Mouse (Mus musculus) liver, postnatal 0 days (tissue): ENCODE data around the gene Espl1.

Experiments used
- CTCF ChIP-seq: sonication (generic); IDR thresholded peaks from 2 replicates; pipeline ENCODE4 v1.5.1; 2016; ENCODE audit warnings: antibody characterized with exemption, low read depth
- EP300 ChIP-seq: IDR thresholded peaks from 2 replicates; pipeline ENCODE4 v1.6.1; 2016; ENCODE audit warnings: antibody characterized with exemption, low read depth, mild to moderate bottlenecking

GRCm38 (mm10) chr15:102369972-102370371 lies 73.9 kb downstream of the Espl1 start:
- TF ChIP-seq CTCF (no peak), EP300 (no peak)
